Mouse (Mus musculus) heart, postnatal 10 days (tissue): ENCODE results near the gene Thoc3. TPM values are rescaled to one million over a fixed set of nuclear protein-coding genes. Genes with fewer than 3 reads are reported as not detected.
A peak's percentile ranks its signal among the peaks of the same experiment; 100 is the strongest.
"Not testable (repeated sequence)": the region's sequence is repeated elsewhere in the genome, so short reads cannot be mapped to it uniquely, and the experiment has no call there.

Source experiments
- DNase-seq, 2 experiments: peaks; one replicate each; pipeline ENCODE4 v3.0.0; 2021
- intact Hi-C: fragments of 180-260 bp; cut with DNase I; formaldehyde crosslinking; loops from one replicate; pipeline ENCODE4 v1.15.1; 2025
- total RNA-seq, 2 experiments: library from RNA; stranded (reverse); gene quantifications; 2 replicates each; pipeline ENCODE4 v1.2.3; 2021

Gene Thoc3
- 10 to 100 TPM; 33.3 to 34.0 TPM for total RNA-seq

DNA sequence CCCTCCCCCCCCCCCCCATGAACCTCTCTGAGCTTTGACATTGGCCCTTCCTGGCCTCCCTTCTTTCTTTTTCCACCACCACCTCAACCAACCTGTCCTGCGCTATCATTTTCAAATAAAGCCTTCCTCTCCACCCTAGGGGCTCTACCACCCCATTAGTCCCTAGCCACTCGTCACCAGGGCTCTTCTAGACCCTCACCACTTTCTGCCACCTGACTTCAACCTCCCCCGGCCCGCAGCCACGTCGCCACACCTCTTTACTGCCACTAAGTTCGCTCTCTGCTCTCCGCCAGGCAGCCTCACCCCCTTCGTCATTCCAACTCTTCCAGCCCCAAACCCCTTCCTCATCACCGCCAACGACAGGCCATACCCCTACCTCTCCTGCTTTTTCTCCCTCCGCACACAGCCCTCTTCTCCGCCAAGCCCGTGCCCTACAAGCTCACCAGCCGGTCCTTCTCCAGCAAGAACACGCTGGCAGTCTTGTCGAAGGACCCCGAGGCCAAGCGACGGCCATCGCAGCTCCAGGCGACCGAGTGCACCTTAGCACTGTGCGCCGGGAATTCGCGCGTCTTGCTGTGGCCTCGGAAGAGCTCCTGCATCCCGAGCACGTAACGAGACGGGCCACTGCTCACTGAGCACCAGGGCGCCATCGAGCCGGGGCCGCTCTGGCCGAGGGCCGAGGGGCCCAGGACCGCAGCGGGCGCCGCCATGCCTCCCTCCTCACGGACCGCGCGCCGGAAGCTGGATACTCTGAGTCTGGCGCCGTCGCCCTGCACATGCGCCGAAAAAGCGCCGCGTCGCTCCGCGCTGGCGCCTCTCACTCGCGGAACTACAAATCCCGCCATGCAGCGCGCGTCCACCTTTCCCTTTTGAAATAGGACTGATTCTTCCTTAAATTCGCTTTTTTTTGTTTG lies at the start of gene Thoc3:
Gene Thoc3 (minus strand): TSS at position 752 of the 914 bp plus-strand sequence.
- intact Hi-C loops: loop anchor here (5.0 kb wide), 2 partner anchors 94 to 154 kb away; partner anchors contain the start of gene Faf2
- DNase-seq: peak; percentile 91 to 93

DNA sequence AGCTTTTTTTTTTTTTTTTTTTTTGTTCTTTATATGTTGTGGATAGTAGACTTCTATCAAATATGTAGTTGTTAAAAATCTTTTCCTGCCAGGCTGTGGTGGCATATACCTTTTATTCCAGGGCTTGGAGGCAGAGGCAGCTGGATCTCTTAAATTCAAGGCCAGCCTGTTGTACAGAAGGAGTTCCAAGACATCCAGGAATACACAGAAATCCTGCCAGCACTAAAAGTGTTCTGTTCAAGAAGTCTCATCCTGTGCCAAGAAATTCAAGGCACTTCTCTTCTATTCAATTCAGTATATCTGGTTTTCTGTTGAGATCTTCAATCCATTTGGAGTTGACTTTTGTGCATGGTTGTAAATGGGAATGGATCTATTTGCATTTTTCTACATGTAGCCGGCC lies 37.3 kb upstream of the Thoc3 start:
- DNase-seq: no peak
- intact Hi-C loops: no loop called here

DNA sequence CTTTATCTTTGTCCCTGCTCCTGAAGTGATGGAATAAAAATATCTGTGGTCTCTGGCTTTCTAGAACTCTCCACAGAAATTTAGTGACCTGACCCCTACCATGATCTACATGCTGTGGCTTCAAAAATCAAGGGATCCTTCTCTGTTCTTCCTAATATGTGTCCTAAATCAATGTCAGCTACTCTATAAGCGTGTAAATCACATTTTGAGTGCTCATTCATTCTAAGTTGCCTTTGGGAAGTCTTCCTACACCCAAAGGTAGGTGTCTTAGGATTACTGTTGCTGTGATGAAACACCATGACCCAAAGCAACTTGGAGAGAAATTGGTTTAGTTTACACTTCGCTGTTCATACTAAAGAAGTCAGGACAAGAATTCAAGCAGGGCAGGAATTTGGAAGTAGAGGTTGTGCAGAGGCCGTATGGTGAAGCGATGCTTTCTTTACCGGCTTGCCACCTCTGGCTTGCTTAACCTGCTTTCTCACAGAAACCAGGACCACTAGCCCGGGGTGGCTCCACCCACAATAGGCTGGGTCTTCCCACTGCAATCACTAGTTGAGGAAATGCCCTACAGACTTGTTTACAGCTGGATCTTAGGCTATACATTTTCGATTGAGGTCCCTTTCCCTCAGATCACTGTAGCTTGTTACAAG lies 36.1 kb upstream of the Thoc3 start:
- intact Hi-C loops: no loop called here
- no peak for DNase-seq

DNA sequence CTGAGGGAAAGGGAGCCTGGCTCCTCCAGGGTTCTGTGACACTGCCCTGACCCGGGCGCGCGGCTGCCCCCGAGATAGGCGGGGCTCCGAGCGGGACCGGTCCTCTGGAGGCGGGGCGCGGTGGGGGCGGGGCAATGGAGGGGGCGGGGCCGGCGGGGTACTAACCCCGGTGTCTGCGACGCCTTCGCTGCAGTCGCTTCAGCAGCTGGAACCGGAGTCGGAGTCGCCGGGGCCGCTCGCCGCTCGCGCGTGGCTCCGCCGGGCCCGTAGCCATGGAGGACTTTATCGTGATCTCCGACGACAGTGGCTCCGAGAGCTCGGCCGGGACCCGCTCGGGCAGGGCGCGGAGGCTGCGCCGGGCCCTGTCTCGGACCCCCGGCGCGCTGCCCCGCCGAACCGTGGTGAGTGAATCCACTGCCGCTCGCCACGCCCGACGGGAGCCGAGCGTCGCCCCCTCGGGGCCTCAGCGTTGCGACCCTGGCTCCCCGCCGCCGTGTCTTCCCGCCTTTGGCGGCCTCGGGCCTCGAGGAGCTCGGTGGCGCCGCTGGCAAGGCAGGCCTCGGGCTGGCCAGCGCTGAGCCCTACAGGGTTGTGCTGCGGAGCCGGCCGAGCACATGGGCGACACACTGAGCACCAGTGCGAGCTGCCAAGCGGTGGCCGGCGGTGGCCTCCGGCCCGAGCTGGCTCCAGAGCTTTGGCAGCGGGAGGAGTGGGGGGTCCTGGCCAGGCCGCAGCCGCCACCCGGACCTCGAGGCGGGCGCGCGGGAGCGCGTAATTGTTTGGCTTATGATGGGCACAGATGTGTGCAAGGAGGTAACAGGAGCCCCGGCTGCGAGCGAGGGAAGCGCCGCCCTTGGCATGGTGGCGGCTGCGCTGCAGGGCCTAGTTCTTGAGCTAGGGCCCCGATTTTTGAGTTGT lies 35.2 kb upstream of the Thoc3 start, which contains the start of gene Simc1:
Gene Simc1 (plus strand): TSS at position 176 of the 918 bp plus-strand sequence.
- DNase-seq: peak; percentile 74 to 77
- intact Hi-C loops: no loop called here

DNA sequence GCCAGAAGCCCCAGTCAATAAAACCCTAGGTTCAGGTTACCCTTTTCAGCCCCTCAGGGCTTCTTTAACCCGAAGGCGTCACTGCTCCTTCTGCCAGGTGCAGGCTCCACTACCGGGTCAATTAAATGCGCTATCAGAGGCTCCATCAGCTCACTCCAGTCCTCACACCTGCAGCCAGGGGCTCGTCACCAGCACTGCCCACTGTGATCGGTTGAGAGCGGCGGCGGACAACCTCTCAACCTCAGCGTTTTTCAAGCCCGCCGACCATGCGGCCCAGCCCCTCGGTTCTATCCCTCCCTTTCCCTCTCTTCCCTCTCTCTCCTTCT lies 34.6 kb upstream of the Thoc3 start:
- DNase-seq: no peak
- intact Hi-C loops: no loop called here

DNA sequence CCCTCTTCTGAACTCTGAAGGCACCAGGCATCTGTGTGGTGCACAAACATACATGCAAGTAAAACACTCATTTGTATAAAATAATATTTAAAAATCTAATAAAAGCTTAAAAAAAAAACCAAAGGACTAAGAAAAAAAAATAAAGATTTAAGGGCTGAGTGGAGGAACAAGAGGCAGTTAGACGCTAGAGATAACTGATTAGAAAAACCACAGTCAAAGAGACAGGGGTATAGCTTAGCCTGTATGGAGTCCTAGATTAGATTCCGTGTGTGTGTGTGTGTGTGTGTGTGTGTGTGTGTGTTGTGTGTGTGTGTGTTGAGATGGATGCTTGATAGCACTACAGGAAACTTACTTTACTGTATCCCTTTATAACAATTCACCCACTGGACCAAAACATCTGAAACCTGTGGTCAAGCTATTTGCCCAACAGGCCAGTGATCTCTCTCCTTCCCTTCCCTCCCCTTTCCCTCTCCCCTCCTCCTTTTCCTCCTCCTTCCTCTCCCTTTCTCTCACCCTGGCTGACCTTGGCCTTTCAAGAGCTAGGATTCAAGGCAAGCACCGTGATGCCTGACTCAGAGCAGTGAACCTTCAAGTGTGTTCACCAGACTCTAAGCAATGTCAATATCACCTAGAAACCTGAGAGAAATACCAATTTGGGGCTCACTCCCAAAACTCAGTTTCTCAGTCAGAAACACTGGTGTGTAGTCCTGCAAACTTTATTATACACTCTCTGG lies 33.5 kb upstream of the Thoc3 start:
- DNase-seq: no peak
- intact Hi-C loops: no loop called here

DNA sequence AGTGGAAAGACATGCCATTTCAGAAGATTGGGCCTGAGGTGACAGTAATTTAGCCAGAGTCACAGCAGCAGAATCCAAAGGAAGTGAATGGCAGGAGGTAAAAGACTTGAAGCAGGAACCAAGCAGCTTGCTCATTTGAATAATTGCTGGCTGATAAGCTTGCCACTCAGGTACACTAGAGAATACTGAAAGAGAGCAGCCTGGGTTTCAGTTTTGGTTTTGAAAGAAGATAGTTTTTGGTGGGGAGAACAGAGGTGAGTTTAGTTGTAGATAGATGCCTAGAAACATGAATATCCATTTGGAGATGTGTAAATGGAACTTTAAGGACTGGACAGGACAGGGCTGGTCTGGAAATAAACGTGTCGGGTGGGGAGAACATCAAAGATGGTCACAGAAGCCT lies 32.7 kb upstream of the Thoc3 start:
- DNase-seq: no peak
- intact Hi-C loops: no loop called here

DNA sequence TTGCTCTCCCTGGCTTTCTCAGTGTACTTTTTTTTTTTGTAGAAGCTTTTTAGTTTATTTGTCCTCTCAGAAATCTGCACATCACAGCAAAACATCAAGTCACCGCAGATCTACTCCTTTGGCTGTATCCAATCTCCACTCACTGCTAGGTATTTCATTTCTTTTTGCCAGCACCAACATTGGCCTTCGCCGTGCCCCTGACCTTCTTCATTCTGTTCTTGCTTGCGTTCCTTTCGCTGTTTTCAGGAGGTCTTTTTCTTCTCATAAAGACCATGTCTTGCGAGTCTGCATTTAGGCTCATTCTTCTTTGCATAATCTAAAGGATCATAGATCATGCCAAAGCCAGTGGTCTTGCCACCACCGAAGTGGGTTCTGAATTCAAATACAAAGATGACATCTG lies 30.9 kb upstream of the Thoc3 start:
- intact Hi-C loops, DNase-seq: not testable (repeated sequence)

DNA sequence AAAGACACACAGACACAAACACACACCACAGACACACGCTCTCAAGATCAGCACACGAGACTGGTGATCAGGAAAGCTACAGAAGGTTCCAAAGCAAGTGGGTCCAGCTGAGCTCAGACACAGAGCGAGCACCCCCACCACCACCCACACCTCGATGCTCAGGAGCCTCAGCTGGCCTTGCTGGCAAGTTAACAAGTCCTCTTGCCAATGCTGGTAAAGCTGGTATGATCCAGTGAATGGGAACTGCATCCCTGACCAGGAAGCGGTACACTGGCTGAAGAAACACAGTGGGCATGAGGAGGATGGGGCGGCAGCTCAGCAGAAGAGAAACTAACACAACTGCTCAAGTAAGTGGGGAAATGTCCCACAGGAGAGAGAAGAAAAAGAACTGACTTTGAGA lies 22.7 kb upstream of the Thoc3 start:
- intact Hi-C loops: no loop called here
- DNase-seq: no peak

DNA sequence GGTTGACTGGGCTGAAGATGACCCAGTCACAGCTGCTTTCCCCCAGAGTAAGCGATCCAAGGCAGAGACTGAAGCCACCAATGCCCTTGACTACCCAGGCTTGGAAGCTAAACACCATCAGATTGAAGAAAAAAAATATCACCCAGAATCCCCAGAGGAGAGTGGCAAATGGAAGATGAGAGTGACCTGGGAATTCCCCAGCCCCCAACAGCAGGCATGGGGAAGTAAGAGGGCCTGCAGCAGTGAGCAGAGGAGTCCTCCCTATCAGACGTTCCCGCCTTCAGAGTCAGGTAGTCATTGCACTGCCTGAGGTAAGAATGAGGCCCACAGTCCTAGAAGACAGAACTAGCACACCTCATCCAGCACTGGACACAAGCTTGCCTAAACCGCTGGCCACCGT lies 21.8 kb upstream of the Thoc3 start:
- intact Hi-C loops: no loop called here
- DNase-seq: no peak

DNA sequence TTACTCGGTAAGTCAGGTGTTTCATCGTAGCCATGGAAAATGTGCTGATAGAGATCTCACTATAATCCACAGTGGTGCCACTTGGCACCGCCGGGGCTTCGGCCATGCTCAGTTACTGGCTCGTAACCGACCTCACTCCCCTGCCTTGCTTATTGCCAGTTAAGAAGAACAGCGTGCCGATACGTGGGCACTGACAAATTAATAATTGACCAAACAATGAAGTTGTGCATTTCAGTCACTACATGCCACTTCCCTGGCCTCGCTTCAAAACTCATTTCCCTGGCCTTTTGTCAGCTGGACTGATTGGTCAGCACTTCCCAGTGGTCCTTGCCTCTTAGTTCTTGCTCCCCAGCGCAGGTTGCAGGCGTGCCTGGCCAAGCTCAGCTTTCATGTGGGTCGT lies 12.8 kb upstream of the Thoc3 start:
- intact Hi-C loops: no loop called here

DNA sequence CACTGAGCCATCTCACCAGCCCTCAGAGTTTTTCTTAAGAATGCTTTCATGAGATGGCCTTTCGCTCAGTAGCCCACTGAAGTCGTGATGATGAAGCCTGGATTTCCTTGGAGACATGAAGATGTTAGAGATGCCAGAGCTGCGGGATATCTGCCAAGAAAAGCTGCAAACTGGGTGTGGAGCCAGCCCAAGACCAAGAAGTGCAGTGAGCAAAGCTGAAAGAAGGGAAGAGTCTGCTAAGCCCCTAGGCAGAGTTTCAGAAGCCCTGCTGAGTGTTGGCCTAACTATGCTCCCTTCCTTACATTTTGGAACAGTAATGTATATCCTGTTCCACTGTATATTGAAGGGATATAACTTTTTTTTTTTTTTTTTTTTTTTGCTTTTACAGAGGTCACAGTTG lies 10.6 kb upstream of the Thoc3 start:
- DNase-seq: no peak
- intact Hi-C loops: no loop called here

More for the DNA sequence above, 12.8 kb upstream of the Thoc3 start:
- DNase-seq: no peak

DNA sequence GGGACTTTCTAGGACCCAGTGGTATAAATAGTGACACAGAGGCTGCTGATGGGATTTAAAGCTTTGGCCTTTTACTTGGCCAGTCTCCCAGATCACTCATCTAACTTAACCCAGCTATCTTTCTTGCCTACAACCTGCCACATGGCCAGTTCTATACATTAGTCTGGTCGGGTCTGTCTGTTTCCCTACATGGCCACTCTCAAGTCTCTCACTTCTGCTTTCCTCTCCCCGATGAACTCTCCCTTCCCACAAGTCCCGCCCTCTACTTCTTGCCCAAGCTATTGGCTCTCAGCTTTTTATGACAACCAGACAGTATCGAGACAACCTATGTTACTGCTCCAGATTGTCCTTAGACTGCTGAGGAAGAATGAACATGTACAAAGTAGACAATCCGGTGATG lies 7.1 kb upstream of the Thoc3 start:
- intact Hi-C loops: no loop called here
- no peak for DNase-seq

DNA sequence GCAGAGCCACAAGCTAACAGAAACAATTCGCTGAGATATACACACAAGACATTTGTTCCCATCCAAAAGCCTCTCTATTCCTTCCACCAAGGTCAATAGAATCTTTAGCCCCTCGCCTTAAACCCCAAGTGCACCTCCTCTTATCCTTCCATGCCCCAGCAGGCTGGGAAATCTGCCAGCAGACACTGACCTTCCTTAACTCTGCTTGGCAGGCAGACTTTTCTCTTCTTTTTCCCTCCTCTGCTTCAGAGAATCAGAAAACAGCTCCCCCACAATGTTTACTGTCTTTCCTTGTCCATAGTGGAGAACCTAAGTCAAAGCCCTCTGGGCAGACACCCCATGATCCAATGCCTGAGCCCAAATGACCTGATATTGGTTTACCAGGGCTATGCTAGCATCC lies 6.3 kb upstream of the Thoc3 start:
- intact Hi-C loops: no loop called here
- DNase-seq: no peak

DNA sequence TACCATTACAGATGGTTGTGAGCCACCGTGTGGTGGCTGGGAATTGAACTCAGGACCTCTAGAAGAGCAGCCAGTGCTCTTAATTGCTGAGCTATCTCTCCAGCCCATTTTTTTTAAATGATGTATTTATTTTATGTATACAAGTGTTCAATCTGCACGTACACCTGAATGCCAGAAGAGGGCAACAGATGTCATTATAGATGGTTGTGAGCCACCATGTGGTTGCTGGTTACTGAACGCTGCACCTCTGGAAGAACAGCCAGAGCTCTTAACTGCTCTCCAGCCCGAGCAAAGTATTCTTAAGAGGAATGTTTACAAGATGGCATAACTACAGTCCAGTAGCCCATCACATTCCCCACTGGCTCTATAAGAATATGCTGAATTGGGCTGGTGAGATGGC lies 3.3 kb upstream of the Thoc3 start:
- no peak for DNase-seq
- intact Hi-C loops: no loop called here

DNA sequence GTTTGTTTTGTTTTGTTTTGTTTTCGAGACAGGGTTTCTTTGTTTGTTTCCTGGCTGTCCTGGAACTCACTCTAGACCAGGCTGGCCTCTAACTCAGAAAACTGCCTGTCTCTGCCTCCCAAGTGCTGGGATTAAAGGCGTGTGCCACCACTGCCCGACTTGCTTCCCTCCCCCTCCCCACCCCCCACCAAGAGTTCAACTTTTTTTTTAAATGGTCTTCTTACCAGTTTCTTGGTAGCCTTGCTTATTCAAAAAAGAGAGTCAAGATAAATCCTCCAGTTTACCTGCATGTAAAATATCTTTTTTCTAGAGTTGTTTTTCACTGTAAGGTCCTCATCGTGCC lies 334 bp upstream of the Thoc3 start:
- no peak for DNase-seq
- intact Hi-C loops: loop anchor here (5.0 kb wide), 2 partner anchors 93 to 153 kb away; partner anchors contain the start of gene Faf2

DNA sequence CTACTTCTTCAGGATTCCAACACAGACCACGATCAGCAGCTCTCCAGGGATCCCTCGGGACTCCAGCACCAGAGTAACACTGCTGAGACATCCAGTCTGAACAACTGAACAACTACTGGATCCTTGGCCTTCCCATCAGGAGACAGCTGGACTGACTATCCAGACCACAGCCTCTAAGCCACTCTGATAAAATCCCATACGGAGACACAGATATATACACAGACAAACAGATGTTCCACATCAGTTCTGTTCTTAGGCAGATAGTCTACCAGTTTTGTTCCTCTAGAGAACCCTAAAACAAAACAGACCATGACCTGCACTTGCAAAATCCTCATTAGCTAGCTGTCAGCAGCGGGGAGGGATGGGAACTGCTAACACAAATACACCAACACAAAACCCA lies 9.4 kb downstream of the Thoc3 start:
- peak in 1 of 2 experiments; percentile 12 for DNase-seq
- intact Hi-C loops: no loop called here

DNA sequence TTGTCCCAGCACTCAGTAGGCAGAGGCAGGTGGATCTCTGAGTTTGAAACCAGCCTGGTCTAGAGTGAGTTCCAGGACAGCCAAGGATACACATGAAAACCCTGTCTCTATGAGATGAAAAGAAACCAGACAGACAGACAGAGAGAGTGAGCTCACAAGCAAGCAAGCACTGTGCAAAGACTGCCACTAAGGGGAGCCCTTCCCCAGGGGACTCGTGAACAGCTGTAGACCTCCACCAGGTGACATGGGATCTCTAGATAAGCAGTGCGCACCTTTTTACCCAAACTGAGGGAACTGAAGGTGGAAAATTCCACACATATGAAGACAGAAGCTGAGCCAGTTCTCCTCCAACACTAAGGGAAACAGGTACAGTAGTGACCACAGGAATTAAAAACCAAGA lies 11.6 kb downstream of the Thoc3 start:
- intact Hi-C loops: no loop called here

DNA sequence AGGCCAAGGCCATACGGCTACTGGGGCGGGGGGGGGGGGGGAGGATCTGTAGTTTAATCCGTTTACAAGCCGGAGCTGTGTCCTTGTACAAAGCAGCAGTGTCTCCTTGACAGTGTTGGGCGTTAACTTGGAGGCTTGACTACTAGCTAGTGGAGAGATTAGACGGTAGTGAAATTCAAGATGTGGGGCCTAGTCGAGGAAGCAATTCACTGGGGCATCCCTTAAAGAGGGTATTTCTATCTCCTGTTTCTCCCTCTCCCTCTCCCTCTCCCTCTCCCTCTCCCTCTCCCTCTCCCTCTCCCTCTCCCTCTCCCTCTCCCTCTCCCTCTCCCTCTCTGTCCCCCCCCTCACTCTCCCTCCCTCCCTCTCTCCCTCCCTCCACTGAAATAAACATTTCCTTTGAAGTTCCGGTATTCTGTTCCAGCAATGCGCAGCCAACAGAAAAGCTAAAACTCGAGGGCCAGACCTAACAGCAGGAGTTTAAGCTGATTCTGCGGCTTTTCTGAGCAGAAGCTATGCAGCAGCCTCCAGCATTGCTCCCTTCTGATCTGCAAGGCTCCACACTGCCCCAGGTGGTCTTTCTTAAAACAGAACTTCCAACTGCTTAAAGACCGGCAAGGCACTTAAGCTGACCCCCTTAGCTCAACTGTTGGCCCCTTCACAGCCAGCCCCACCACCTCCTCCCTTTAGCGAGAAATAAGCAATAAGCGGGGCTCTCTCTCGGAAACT lies 21.0 kb downstream of the Thoc3 start:
- DNase-seq: peak; percentile 39 to 58

More for the DNA sequence above, 11.6 kb downstream of the Thoc3 start:
- DNase-seq: no peak

More for the DNA sequence above, 21.0 kb downstream of the Thoc3 start:
- intact Hi-C loops: loop anchor here (1.0 to 2.0 kb wide), 3 partner anchors 75 to 333 kb away; no protein-coding TSS in a partner anchor
